Mouse (Mus musculus): ENCODE results near the gene Mccc2.
"Not testable (repeated sequence)": the region's sequence is repeated elsewhere in the genome, so short reads cannot be mapped to it uniquely, and the experiment has no call there.

Gene Mccc2

DNA sequence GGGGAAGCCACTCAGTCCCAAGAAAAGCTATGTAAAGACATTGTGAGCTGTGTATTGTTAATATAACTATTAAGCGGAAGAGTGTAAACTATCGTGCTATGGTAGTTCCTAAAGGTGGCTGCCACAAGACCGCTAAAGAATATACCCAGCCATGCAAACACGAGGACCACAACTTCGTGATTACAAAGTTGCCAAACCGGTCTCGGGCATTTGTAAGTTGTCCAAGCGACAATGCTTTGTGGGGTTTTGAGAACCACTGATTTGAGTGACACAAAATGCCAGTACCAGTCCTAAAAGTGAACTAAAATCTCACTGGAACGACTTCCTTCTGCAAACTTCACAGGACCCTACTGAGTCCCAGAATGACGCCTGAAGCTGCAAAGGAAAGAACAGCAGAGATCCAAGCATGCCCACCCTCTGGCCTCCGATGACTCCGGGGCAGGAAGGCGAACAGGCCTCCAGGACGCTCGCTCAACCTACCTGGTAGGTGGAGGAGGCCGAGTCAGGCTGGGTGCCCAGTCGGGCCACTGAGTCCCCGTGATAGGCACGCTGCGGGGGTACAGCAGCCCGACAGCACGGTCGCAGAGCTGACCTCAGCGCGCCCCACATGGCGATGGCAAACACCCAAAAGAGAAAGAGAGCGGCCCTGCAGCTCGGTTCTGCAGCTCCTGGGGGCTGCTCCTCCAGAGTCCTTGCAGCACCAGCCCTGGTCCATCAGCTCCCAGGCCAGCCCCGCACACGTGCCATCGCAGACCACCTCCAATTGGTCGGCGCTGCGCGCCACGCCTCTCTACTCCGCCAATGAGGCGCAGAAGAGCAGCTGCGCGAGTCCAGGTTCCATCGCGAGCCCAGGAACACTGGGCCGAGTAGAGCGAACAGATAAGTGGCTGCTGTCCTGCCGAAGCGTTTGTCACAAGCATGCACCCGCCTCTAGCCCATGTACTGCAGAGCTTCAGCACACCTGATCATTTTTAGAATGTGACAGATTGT is at the start of gene Mccc2:
Mccc2 (minus strand) TSS at position 734 of the 990 bp plus-strand sequence.
- peak; percentile 96 for DNase-seq (ENCODE audit: low read depth, low spot score)

DNA sequence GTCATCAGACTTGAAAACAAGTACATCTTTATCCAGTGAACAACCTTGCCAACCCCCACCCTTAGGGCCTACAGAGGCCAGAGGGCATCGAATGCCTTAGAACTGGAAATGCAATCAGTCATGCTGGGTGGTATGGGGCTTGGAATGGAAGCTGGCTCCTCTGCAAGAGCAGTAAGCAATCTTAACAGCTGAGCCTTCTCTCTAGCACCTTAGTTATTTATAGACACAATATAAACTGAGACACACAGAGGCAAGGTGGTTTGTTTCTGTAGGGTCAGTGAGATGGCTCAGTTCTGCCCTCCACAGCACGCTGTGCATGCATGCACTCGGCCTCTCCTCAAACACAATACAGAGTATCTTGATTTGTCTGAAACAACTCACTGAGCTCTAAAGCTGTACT is 48.5 kb upstream of the Mccc2 start:
- no peak for DNase-seq (ENCODE audit: low read depth, low spot score)

DNA sequence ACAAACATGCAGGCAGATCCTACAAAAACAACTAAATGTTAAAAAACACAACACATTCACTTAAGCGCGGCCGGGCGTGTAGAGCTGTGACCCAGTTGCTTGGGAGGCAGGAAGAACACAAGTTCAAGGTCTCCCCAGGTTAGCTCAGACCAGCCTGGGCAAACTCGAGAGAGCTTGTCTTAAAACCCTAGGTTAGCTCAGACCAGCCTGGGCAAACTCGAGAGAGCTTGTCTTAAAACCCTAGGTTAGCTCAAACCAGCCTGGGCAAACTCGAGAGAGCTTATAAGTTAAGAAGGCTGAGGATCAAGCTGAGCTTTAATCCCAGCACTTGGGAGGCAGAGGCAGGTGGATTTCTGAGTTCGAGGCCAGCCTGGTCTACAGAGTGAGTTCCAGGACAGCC is 42.3 kb upstream of the Mccc2 start:
- not testable (repeated sequence) for DNase-seq (ENCODE audit: low read depth, low spot score)

DNA sequence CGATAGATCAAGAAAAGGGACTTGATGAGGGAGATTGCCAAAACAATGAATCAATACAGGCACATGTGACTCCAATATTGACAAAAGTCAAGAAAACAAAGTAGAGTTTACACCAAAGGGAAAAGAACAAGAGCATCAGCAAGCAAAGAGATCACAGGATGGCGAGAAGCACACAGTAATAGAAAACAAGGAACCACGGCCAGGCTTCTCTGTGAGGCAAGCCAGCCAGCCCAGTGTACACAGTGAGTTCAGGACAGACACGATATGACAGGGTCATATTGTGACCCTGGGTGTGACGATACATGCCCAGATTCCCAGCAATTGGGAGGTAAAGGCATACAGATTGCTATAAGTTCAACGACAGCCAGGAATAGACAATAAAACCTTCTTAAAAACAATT is 10.6 kb upstream of the Mccc2 start:
- no peak for DNase-seq (ENCODE audit: low read depth, low spot score)

DNA sequence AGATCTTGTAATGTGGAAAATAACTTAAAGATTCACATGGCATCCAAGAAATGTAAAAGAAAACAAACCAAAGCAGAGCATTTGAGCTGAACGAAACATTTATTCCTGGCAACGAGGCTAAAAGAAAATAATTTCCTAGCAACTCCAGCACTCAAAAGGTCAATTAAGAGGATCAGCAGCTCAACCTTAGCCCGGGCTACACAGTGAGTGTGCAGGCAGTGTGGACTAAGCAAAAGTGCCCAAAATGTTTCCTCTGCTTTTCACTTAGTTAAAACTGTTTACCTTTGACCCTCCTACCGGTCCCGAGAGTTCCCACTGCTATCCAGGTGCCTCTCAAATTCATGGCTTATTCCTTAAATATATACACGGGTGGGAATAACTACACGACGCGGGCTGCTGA is 1.5 kb upstream of the Mccc2 start:
- no peak for DNase-seq (ENCODE audit: low read depth, low spot score)

DNA sequence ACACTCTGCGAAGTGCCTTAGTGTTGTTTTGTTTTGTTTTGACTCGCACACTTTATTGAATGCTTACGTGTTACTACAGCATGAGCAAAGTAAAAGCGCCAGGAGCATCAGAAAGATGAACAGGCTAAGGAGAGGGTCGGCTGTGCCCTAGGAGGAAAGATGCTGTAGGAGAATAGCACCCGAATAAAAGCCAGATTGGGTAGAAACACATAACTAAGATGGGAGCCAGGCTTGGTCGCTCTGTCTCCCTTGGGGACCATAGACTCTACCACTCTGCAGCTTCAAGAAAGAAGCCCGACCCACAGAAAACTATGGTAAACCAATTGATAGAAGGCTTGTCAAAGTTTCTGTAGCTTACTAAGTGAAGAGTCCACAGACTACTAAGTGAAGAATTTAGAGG is 498 bp upstream of the Mccc2 start:
- no peak for DNase-seq (ENCODE audit: low read depth, low spot score)

DNA sequence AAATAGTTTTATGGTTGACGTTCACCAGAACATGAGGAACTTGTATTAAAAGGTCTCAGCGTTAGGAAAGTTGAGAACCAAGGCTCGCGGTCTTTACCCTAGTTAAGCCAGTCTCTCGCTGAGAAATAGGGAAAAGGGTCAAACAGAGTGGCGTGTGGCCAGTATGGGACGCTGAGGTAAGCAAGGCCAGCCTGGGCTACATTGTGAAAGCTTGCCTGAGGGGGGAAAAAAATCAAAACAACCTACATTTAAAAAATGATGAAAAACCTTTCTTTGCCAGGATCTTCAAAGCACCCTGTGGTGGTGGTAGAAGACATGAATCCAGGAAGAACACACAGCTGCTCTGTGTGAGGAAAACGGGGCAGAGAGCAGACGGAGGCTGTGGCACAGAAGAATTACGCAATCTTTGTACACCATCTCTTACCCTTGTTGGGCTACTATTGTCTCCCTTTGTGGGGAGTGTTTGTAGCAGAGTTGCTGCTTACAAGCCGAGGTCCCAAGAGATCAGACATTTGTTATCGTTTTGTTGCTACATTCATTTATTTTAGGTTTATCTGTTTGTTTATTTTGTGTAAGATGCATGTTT is 9.4 kb downstream of the Mccc2 start:
- no peak for DNase-seq (ENCODE audit: low read depth, low spot score)

DNA sequence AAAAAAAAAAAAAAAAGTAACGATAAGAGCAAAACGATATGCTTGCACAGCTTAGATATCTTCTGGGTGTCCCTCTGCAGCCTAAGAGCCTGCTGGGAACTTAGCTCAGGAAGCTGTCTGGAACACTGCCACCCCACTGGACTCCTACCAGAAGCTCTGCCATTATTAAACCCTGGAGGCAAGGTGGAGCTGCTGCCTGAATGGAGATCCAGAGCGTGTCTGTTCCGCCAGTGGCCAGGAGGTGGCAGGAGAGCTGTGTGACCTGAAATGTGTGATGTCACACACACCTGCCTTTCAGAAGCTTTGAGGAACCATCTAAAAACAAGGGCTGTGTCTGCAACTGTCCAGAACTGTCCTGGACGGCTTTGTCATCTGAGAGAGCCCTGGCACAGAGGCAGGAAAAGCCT is 13.6 kb downstream of the Mccc2 start:
- peak; percentile 70 for DNase-seq (ENCODE audit: low read depth, low spot score)

DNA sequence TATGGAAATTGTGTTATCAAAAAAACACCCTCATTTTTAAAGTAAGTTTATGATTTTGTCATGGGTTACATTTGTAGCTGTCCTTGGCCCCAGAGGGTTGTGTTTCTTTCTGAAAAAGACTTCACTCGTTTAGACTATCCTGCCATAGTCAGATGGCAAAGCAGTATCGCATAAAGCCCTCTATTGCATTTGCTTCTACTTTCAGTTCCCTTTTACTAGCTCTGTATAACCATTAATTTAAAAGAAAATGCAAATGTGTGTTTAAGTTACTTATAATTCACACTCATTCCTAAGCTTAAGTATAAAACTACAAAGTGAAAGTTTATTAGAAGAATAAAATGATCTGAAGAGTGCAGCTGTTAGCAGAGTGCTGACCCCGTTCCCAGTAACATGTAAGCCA is 16.4 kb downstream of the Mccc2 start:
- no peak for DNase-seq (ENCODE audit: low read depth, low spot score)

DNA sequence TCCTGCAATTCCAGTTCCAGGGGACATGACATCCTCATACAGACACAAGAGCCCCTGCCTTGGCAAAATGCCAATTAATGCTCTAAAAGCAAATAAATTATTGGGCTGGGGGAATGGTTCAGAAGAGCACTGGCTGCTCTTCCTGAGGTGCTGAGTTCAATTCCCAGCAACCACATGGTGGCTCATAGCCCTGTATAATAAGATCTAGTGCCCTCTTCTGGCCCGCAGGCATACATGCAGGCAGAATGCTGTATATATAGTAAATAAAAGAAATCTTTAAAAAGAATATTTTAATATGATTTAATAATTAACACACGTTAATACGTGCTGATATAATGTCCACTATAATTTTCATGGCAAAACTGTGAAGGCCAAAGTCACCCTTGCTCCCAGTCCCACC is 17.3 kb downstream of the Mccc2 start:
- DNase-seq (ENCODE audit: low read depth, low spot score), result no peak

DNA sequence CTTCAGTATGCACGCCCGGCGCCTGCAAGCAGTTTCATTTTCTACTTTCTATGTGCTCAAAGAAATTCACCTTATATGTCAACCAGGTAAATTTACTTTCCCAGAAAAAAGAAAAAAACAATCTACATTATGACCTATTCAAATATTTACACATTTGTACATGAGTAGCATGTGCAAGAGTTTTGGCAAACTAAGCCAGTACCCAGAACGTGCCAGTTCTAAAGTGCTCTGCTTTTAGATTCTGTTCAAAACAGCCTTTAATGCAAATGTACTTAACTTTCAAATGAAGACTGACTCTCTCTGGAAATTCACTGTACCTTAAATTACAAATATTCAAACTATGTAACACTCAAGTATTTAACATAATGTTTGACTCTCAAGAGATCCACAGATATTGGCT is 25.8 kb downstream of the Mccc2 start:
- DNase-seq (ENCODE audit: low read depth, low spot score), result no peak

DNA sequence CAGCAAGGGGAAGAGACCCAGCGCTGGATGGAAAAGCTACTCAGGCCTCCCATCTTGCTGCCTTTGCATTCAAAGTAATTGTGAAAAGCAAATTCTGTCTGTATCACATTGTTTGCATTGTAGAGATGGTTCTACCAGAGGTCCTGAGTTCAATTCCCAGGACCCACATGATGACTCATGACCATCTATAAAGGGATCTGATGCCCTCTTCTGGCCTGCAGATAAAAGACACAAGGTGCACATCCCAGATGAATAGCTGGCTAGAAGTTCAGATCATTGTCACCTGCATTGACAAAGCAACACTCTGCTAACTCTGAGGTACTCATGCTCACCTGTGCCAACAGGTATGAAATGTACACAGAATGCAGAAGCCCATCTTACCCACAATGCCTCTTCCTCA is 32.1 kb downstream of the Mccc2 start:
- DNase-seq (ENCODE audit: low read depth, low spot score), result no peak

DNA sequence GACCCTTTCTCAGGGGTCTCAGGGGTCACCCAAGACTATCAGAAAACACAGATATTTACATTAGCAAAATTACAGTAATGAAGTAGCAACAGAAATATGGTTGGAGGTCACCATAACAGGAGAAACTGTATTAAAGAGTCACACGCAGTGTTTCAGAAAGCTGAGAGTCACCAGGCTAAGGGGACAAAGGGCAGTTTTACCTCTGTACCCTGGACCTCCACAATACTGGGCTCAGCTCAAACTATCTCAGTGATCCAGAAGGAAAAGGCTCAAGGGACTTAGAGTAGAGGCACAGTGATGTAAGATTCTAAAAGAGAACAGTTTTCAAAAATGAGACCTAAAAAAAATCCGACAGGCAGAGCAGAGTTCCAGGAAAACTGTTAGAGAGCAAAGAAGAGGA is 36.0 kb downstream of the Mccc2 start:
- no peak for DNase-seq (ENCODE audit: low read depth, low spot score)

DNA sequence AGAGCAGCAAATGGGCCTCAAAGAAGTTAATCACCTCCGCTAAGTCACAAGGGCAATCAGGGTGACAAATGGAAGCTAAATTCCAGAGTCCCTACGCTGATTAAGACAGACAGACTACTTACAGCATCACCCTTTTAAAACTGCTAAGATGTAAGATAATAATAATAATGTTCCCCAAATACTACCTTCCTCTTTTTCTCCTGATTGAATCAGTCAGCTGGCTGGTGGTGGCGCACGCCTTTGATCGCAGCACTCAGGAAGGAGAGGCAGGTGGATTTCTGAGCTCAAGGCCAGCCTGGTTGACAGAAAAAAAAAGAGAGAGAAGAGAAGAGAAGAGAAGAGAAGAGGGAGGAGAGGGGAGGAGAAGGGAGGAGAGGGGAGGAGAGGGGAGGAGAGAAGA is 45.4 kb downstream of the Mccc2 start:
- no peak for DNase-seq (ENCODE audit: low read depth, low spot score)

DNA sequence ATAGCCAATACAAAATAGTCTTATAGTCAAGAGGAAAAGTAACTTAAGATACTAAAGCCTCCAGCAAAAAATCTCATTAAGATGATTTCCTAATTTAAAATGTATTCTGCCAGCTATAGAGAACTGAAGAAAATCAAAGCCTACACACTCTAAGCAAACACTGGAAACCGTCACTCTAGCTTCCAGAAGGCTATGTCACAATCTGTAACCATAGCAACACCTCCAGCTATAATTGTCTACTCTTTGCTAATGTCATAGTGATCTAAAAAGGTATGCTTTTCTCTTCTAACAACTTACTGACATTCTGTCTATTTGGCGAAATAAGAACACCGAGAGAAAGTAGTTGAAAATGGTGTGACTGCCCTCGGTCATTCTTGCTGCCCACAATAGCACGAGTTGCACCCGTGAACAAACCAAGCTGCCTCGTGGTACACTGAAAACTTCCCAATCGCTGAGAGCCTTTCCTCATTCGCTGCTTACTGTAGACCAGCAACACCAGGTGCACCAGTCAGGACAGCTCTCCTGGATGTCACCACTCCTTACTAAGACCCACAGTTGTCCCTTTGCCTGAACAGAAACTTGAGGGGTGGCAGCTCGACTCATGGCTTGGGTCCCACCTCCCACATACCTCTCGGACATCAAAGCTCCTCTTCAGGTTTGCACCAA is 48.3 kb downstream of the Mccc2 start:
- no peak for DNase-seq (ENCODE audit: low read depth, low spot score)

DNA sequence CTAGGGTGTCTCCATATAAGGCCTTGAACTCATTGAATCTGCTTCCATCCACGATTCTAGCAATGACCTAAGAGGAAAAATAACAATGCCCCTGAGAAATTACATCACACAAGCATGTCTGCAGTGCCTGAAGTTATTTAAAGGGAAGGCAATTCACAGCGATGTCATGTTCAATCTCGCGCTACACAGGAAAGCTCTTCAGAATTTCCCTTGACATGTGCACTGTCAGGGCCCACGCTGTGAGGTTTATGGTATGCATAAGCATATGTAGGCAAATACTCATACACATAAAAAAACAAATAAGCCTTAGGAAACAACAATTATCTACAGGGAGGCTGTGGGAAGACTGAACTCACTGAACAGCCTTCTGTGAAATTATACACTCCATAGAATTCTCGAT is 51.6 kb downstream of the Mccc2 start:
- no peak for DNase-seq (ENCODE audit: low read depth, low spot score)

DNA sequence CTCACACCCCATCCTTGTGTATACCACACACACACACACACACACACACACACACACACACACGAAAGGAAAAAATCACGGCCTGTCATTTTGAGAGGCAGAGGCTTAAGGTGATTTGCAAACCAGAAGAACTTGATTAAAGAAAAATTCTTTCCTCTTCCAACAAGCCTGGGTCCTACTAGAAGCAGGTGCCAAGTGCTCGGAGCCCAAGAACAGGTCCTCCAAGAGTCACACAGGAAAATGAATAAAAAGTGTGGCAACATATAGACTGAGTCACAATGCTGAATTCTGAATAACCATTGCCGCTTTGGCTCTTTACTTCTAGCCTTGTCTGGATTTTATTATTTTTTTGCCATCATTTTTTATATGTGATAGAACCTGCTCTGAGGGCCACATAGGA is 53.8 kb downstream of the Mccc2 start:
- no peak for DNase-seq (ENCODE audit: low read depth, low spot score)

DNA sequence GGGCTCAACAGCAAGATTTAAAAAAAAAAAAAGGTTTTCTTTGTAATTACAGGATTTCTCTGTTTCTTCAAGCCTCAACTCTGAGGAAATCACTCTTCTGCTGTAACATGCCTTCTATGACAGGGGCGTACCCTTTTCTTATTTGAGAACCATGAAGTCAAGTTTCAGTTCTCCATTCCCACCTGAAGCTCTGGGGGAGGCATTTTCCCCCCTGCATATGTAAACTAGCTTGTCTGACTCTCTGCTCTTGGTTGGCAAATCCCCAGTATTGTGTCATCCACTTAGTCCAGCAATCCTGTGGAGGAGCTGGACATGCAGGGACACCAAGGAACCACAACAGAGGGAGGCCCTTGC is 59.9 kb downstream of the Mccc2 start:
- DNase-seq (ENCODE audit: low read depth, low spot score), result no peak

DNA sequence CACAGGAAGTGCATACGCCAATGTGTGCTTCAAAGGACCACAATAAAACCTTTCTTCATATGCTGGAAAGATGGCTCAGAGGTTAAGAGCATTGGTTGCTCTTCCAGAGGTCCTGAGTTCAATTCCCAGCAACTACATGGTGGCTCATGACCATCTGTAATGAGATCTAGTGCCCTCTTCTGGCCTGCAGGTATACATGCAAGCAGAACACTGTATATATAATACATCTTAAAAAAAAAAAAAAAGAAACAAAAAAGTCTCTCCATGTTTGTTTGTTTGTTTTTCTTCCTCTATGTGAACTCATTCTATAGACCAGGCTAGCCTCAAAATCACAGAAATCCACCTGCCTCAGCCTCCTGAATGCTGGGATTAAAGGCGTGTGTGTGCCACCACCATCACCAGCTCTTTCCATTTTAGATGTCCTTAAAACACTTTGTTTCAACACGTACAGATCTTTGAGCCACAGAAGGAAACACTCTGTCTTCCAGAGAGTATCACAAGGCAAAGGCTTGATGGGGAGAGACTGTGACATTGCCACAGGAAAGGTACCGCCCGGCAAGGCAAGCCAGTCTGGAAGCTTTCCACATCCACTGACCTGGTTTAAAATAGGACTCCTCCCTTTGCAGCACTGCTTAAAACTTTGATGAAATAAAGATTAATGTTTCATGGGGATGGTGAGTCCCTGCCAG is 60.4 kb downstream of the Mccc2 start:
- DNase-seq (ENCODE audit: low read depth, low spot score), result no peak

DNA sequence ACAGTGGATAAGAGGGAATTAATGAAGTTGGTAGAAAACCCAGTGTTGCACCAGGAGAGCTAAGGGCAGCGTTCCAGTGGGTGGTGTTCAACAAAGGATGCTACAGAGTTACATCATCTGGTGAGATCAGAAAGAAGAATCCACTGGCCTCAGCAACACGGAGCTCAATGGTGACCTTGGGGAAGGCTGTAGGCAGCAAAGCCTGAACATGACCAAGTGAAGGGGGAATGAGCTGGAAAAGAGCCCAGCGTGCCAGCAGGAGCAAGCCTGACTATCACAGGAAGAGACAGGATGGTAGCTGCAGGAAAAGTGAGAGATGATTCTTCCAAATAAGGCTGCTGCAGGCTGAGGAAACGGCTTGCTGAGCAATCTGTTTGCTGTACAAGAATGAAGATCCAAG is 68.0 kb downstream of the Mccc2 start:
- no peak for DNase-seq (ENCODE audit: low read depth, low spot score)

DNA sequence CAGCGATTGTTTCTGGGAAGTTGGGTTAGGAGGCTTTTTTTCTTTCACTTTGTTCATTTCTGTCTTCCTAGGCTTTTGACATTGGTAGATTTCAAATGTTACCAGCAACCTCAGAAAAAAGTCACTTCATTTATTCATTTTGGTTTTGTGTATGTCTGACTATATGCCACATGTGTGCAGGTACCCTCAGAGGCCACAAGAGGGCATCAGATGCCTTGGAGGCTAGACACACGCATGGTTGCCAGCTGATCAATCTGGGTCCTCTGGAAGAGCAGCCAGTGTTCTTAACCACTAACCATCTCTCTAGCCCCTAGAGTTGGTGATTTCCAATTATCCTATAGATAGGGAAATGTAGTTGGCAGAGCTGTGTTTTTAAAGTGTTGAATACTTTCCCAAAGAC is 71.9 kb downstream of the Mccc2 start:
- no peak for DNase-seq (ENCODE audit: low read depth, low spot score)

DNA sequence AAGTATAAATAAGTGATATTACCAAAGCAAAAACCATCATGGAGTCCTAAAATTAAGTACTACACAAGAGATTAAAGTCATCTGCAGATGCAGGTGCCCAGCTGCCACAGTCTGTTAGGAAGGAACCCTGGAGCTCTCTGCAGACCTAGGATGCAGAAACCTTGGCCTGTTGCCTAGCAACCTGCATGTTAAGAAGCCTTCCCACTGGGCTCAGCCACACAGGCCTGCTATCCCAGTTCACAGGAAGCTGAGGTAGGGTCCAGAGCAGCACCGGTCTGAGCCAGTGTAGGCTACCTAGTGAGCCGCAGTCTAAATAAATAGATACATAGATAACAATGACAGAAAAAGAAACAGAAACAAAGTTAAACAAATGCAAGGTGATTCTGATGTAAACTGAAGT is 74.8 kb downstream of the Mccc2 start:
- peak; percentile 70 for DNase-seq (ENCODE audit: low read depth, low spot score)

Data from forelimb bud, embryonic 11.5 days (tissue).